Mouse (Mus musculus) forebrain, embryonic 16.5 days (tissue): ENCODE results near the gene Rnf186. TPM values are rescaled to one million over a fixed set of nuclear protein-coding genes. Genes with fewer than 3 reads are reported as not detected.

Source experiments
- ATAC-seq: fragments of 200-750 bp; cut with Nextera tagmentation; 2 replicates; pipeline ENCODE4 v1.8.0; 2017; ENCODE audit warnings: mild to moderate bottlenecking, moderate library complexity
- H3K27ac ChIP-seq: fragments of 300-500 bp; sonication (generic); 2 replicates; pipeline ENCODE4 v1.5.1; 2014; ENCODE audit warnings: low read length, control low read depth
- H3K27me3 ChIP-seq: fragments of 300-500 bp; sonication (generic); replicated peaks from 2 replicates; pipeline ENCODE4 v1.6.1; 2014; ENCODE audit warnings: low read length; ENCODE audit not compliant: control insufficient read depth, insufficient read depth
- H3K36me3 ChIP-seq: fragments of 300-500 bp; sonication (generic); 2 replicates; pipeline ENCODE4 v1.6.1; 2014; ENCODE audit not compliant: control insufficient read depth, insufficient read depth
- H3K4me1 ChIP-seq: fragments of 300-500 bp; sonication (generic); replicated peaks from 2 replicates; pipeline ENCODE4 v1.6.1; 2014; ENCODE audit warnings: low read length; ENCODE audit not compliant: control insufficient read depth, insufficient read depth
- H3K4me2 ChIP-seq: fragments of 300-500 bp; sonication (generic); 2 replicates; pipeline ENCODE4 v1.6.1; 2014; ENCODE audit warnings: mild to moderate bottlenecking, low read length, control low read depth
- H3K4me3 ChIP-seq: fragments of 300-500 bp; sonication (generic); replicated peaks from 2 replicates; pipeline ENCODE4 v1.5.1; 2014; ENCODE audit warnings: mild to moderate bottlenecking, low read length, control low read depth
- H3K9ac ChIP-seq: fragments of 300-500 bp; sonication (generic); replicated peaks from 2 replicates; pipeline ENCODE4 v1.6.1; 2014; ENCODE audit warnings: low read depth, low read length, control low read depth
- H3K9me3 ChIP-seq: fragments of 300-500 bp; sonication (generic); 2 replicates; pipeline ENCODE4 v1.6.1; 2016; ENCODE audit warnings: low read length; ENCODE audit not compliant: control insufficient read depth
- WGBS: fragments of 180-500 bp; shearing (Covaris S2); extraction: QIAGEN DNeasy Blood & Tissue Kit; methylation state at CpG from one replicate; pipeline ENCODE4 v1.1.7; 2014; 5-methylcytosine and 5-hydroxymethylcytosine counted together
- polyA plus RNA-seq: library from polyadenylated mRNA; unstranded; fragments of >200 nt; fragmentation: Nextera tagmentation; extraction: Ambion mirVana; gene quantifications from 2 replicates; pipeline ENCODE4 v1.2.1, GENCODE M21; 2015

The Rnf186 gene
- polyA plus RNA-seq, 1 experiment from 2014 or later = not detected

- WGBS = 40% methylated on average over 7 of the region's 7 CpGs
- no peaks in the 10 kb centered on the region for H3K36me3 ChIP-seq
- H3K9me3 ChIP-seq = no peaks in the 10 kb centered on the region
- no peak overlapping the region for H3K4me3 ChIP-seq
- H3K4me2 ChIP-seq = no peak overlapping the region
- no peak overlapping the region for H3K27ac ChIP-seq
- no peaks in the 10 kb centered on the region for H3K4me1 ChIP-seq
- no peak for ATAC-seq
- H3K27me3 ChIP-seq = no peaks in the 10 kb centered on the region
- no peak overlapping the region for H3K9ac ChIP-seq
Measured at GRCm38 (mm10) chr4:138941401-138941800, 25.5 kb upstream of the Rnf186 start.

GRCm38 (mm10) chr4:138941966-138942365 is 24.9 kb upstream of the Rnf186 start:
- H3K9me3 ChIP-seq = no peaks in the 10 kb centered on the region
- H3K27me3 ChIP-seq = no peaks in the 10 kb centered on the region
- no peak overlapping the region for H3K4me3 ChIP-seq
- H3K36me3 ChIP-seq = no peaks in the 10 kb centered on the region
- no peak overlapping the region for H3K4me2 ChIP-seq
- no peak overlapping the region for H3K27ac ChIP-seq
- ATAC-seq = no peak
- H3K4me1 ChIP-seq = no peaks in the 10 kb centered on the region
- WGBS = 61% methylated on average over 6 of the region's 6 CpGs
- H3K9ac ChIP-seq = no peak overlapping the region

GRCm38 (mm10) chr4:138943730-138944129 is 23.2 kb upstream of the Rnf186 start:
- no peaks in the 10 kb centered on the region for H3K27me3 ChIP-seq
- H3K9me3 ChIP-seq = no peaks in the 10 kb centered on the region
- no peak overlapping the region for H3K4me2 ChIP-seq
- no peaks in the 10 kb centered on the region for H3K4me1 ChIP-seq
- H3K27ac ChIP-seq = no peak overlapping the region
- no peak for ATAC-seq
- H3K4me3 ChIP-seq = no peak overlapping the region
- H3K36me3 ChIP-seq = no peaks in the 10 kb centered on the region
- WGBS = 29% methylated on average over 15 of the region's 15 CpGs
- H3K9ac ChIP-seq = no peak overlapping the region

- ATAC-seq = no peak
- H3K9ac ChIP-seq = no peak overlapping the region
- no peaks in the 10 kb centered on the region for H3K4me1 ChIP-seq
- H3K27ac ChIP-seq = no peak overlapping the region
- no peaks in the 10 kb centered on the region for H3K36me3 ChIP-seq
- no peaks in the 10 kb centered on the region for H3K27me3 ChIP-seq
- no peak overlapping the region for H3K4me3 ChIP-seq
- no peaks in the 10 kb centered on the region for H3K9me3 ChIP-seq
- H3K4me2 ChIP-seq = no peak overlapping the region
- 85% methylated on average over 2 of the region's 2 CpGs for WGBS
Measured at GRCm38 (mm10) chr4:138948257-138948656, 18.7 kb upstream of the Rnf186 start.

GRCm38 (mm10) chr4:138958612-138959011 is 8.3 kb upstream of the Rnf186 start:
- no peaks in the 10 kb centered on the region for H3K27me3 ChIP-seq
- H3K4me3 ChIP-seq = no peak overlapping the region
- H3K4me2 ChIP-seq = no peak overlapping the region
- 86% methylated on average over 9 of the region's 9 CpGs for WGBS
- no peak overlapping the region for H3K27ac ChIP-seq
- H3K9ac ChIP-seq = no peak overlapping the region
- no peaks in the 10 kb centered on the region for H3K4me1 ChIP-seq
- ATAC-seq = no peak
- H3K36me3 ChIP-seq = no peaks in the 10 kb centered on the region
- H3K9me3 ChIP-seq = no peaks in the 10 kb centered on the region

DNA sequence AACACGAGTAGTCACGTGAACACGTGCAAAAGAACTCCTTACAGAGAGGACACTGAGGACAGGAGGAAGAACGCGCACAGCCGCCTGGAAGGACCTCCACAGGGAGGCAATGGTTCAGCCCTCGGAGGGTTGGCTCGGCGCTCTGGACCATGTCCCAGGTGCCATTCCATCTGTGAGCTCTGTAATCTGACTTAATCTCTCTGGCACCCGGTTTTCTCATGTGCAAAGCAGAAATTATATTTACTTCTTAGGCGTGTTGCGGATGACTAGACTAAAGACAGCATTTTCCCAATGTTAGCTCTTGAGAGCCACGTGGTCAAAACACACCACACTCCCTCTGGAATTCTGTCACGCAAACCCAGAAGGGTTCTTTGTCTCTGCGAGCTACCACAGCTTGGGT is 7.8 kb upstream of the Rnf186 start:
- ATAC-seq = no peak
- Histone ChIP-seq H3K4me2 (no peak overlapping the region), H3K9ac (no peak overlapping the region), H3K4me3 (no peak overlapping the region), H3K4me1 (no peaks in the 10 kb centered on the region), H3K27ac (no peak overlapping the region), H3K36me3 (no peaks in the 10 kb centered on the region), H3K27me3 (no peaks in the 10 kb centered on the region), H3K9me3 (no peaks in the 10 kb centered on the region)
- 75% methylated on average over 15 of the region's 15 CpGs for WGBS

DNA sequence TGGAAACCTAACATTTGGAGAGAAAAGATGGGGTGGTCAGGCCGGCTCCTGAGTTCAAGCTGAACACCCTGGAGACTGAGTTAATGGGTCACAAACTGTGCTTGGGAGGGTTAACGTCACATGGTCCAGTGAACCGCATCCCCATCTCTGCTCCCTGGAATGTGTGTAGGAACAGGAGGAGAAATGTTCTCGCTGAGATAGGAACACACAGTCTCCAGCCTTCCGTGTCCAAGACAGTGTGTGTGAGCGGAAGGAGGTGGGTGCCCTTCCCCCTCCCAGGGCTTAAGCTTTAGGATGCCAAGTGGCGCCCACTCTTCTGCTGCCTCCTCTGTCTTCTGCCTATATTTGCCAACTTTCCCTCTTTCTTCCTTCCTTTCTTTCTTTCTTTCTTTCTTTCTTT is 7.0 kb upstream of the Rnf186 start:
- Histone ChIP-seq H3K36me3 (no peaks in the 10 kb centered on the region), H3K27ac (no peak overlapping the region), H3K4me3 (no peak overlapping the region), H3K4me2 (no peak overlapping the region), H3K27me3 (no peaks in the 10 kb centered on the region), H3K4me1 (no peaks in the 10 kb centered on the region), H3K9ac (no peak overlapping the region), H3K9me3 (no peaks in the 10 kb centered on the region)
- no peak for ATAC-seq
- WGBS = 70% methylated on average over 7 of the region's 7 CpGs

DNA sequence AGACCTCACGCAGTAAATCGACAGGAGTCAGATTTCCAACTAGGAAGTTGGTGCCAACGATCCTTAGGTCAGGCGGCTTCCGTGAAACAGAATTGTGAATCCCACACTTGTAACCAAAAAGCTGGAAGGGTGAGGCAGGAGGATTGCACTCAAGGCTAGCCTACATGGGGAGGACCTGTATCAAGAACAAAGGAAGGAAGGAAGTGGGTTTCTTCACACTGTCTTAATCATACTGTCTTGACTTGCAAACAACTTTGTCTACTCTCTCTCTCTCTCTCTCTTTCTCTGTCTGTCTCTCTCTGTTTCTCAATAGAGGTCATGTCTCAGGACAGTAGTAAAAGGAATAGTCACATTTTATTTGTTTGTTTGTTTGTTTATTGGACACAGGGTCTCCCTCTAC is 4.2 kb upstream of the Rnf186 start:
- no peak overlapping the region for H3K9ac ChIP-seq
- no peaks in the 10 kb centered on the region for H3K27me3 ChIP-seq
- H3K4me3 ChIP-seq = no peak overlapping the region
- WGBS = 92% methylated on average over 5 of the region's 5 CpGs
- H3K36me3 ChIP-seq = no peaks in the 10 kb centered on the region
- H3K9me3 ChIP-seq = no peaks in the 10 kb centered on the region
- ATAC-seq = no peak
- H3K4me2 ChIP-seq = no peak overlapping the region
- no peak overlapping the region for H3K27ac ChIP-seq
- no peaks in the 10 kb centered on the region for H3K4me1 ChIP-seq

DNA sequence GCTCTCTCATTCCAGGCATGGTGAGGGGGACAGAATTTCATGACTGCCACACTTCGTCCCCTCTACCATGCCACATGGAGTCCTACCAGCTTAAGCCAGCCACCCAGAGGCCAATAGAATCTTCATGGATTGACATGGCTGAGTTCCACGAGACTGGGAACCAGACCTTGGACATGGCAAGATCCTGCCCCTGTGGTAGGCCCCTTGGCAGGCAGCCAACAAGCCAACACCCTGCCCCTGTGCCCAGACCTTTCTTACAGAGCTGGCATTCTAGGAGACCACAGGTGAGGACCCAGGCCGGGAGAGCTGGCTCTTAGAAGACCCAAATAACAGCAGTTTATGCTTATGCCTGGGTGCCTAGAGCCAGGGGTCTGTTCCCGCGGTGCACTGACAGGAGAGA is 1.0 kb upstream of the Rnf186 start:
- Histone ChIP-seq H3K4me2 (no peak overlapping the region), H3K9me3 (no peaks in the 10 kb centered on the region), H3K4me3 (no peak overlapping the region), H3K4me1 (no peaks in the 10 kb centered on the region), H3K9ac (no peak overlapping the region), H3K36me3 (no peaks in the 10 kb centered on the region), H3K27me3 (no peaks in the 10 kb centered on the region), H3K27ac (no peak overlapping the region)
- WGBS = 74% methylated on average over 5 of the region's 5 CpGs
- no peak for ATAC-seq

DNA sequence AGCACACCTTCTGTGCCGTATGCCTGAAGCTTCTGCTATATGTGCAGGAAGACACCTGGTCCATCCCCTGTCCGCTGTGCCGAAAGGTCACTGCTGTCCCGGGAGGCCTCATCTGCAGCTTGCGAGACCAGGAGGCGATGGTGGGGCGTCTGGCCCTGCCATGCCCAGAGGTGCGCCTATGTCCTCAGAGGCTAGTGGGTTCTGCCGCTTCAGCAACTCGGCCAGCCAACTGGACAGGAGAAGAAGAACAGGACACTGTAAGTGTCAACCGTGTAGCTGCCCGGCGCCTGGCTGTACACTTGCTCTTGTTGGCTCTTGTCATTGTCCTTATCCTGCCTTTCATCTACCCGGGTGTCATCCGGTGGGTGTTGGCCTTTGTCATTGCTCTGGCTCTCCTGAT is 573 bp downstream of the Rnf186 start:
- 93% methylated on average over 15 of the region's 15 CpGs for WGBS
- Histone ChIP-seq H3K4me2 (no peak overlapping the region), H3K27ac (no peak overlapping the region), H3K4me1 (peaks cover 5% of the 10 kb centered on the region), H3K9me3 (no peaks in the 10 kb centered on the region), H3K9ac (no peak overlapping the region), H3K4me3 (no peak overlapping the region), H3K36me3 (no peaks in the 10 kb centered on the region), H3K27me3 (no peaks in the 10 kb centered on the region)
- no peak for ATAC-seq
